Mouse (Mus musculus): ENCODE measurements around the gene BC049352.

BC049352 gene

GRCm38 (mm10) chr9:45250306-45250705, 68.5 kb downstream of the BC049352 start:
- no peak for DNase-seq (ENCODE audit: low spot score)

GRCm38 (mm10) chr9:45251281-45251680, 69.5 kb downstream of the BC049352 start:
- no peak for DNase-seq (ENCODE audit: low spot score)

GRCm38 (mm10) chr9:45251990-45252389, 70.2 kb downstream of the BC049352 start:
- DNase-seq (ENCODE audit: low spot score), result no peak

- no peak for DNase-seq (ENCODE audit: low spot score)
Measured at GRCm38 (mm10) chr9:45252395-45252794, 70.6 kb downstream of the BC049352 start.

GRCm38 (mm10) chr9:45254021-45254420, 72.2 kb downstream of the BC049352 start:
- no peak for DNase-seq (ENCODE audit: low spot score)

- no peak for DNase-seq (ENCODE audit: low spot score)
Measured at GRCm38 (mm10) chr9:45254605-45255004, 72.8 kb downstream of the BC049352 start.

GRCm38 (mm10) chr9:45255431-45255830, 73.6 kb downstream of the BC049352 start:
- DNase-seq (ENCODE audit: low spot score), result no peak

- no peak for DNase-seq (ENCODE audit: low spot score)
Measured at GRCm38 (mm10) chr9:45255967-45256366, 74.2 kb downstream of the BC049352 start.

- no peak for DNase-seq (ENCODE audit: low spot score)
Measured at GRCm38 (mm10) chr9:45259065-45259464, 77.3 kb downstream of the BC049352 start.

- DNase-seq (ENCODE audit: low spot score), result no peak
Measured at GRCm38 (mm10) chr9:45261466-45261865, 79.7 kb downstream of the BC049352 start.

- DNase-seq (ENCODE audit: low spot score), result peak; percentile 30
Measured at GRCm38 (mm10) chr9:45261872-45262271, 80.1 kb downstream of the BC049352 start.

- no peak for DNase-seq (ENCODE audit: low spot score)
Measured at GRCm38 (mm10) chr9:45267099-45267498, 85.3 kb downstream of the BC049352 start.

GRCm38 (mm10) chr9:45268079-45268478, 86.3 kb downstream of the BC049352 start:
- DNase-seq (ENCODE audit: low spot score), result no peak

- peak; percentile 66 for DNase-seq (ENCODE audit: low spot score)
Measured at GRCm38 (mm10) chr9:45268597-45269325, 87.0 kb downstream of the BC049352 start, which contains the start of gene Il10ra. Gene Il10ra (minus strand): TSS chr9:45269149.

- no peak for DNase-seq (ENCODE audit: low spot score)
Measured at GRCm38 (mm10) chr9:45272213-45272612, 90.4 kb downstream of the BC049352 start.

GRCm38 (mm10) chr9:45274218-45274617, 92.4 kb downstream of the BC049352 start:
- DNase-seq (ENCODE audit: low spot score), result no peak

- DNase-seq (ENCODE audit: low spot score), result no peak
Measured at GRCm38 (mm10) chr9:45274635-45275034, 92.8 kb downstream of the BC049352 start.

GRCm38 (mm10) chr9:45280059-45280458, 98.3 kb downstream of the BC049352 start:
- no peak for DNase-seq (ENCODE audit: low spot score)

GRCm38 (mm10) chr9:45280891-45281290, 99.1 kb downstream of the BC049352 start:
- no peak for DNase-seq (ENCODE audit: low spot score)

GRCm38 (mm10) chr9:45282466-45282865, 100.7 kb downstream of the BC049352 start:
- DNase-seq (ENCODE audit: low spot score), result no peak

- no peak for DNase-seq (ENCODE audit: low spot score)
Measured at GRCm38 (mm10) chr9:45291481-45292168, 109.8 kb downstream of the BC049352 start.

- no peak for DNase-seq (ENCODE audit: low spot score)
Measured at GRCm38 (mm10) chr9:45294210-45295011, 112.6 kb downstream of the BC049352 start.

All from retina, embryonic 14.5 days (tissue).